Mouse (Mus musculus): ENCODE measurements at regions not wholly inside any gene's neighbourhood (a gene's known extent, or its start where the extent isn't known, plus 50 kb on each side); places are given as distances from the start of the nearest gene placed in this dataset.

- no peak for TF ChIP-seq CTCF (IDR thresholded peaks at IDR 0.05; ENCODE audit: borderline replicate concordance, extremely low read depth, insufficient read depth, insufficient read length)
- no peak for TF ChIP-seq POLR2A (IDR thresholded peaks at IDR 0.05; ENCODE audit: borderline replicate concordance, extremely low read depth, insufficient read depth, insufficient read length, poor library complexity, severe bottlenecking)
Measured at GRCm38 (mm10) chr3:159760293-159760692, 79.2 kb upstream of the Wls start.
